Mouse (Mus musculus) adrenal gland, postnatal 36 days (tissue): ENCODE measurements at regions not wholly inside any gene's neighbourhood (a gene's known extent, or its start where the extent isn't known, plus 50 kb on each side); places are given as distances from the start of the nearest gene placed in this dataset.

ENCODE experiments used
- DNase-seq, 2 experiments: peaks; one replicate each; pipeline ENCODE4 v3.0.0; 2021; ENCODE audit warnings: mixed read lengths in 1 of 2

GRCm38 (mm10) chr14:25377900-25378716 is 80.9 kb upstream of the Zmiz1 start:
- peak; percentile 88 to 91 for DNase-seq

DNA sequence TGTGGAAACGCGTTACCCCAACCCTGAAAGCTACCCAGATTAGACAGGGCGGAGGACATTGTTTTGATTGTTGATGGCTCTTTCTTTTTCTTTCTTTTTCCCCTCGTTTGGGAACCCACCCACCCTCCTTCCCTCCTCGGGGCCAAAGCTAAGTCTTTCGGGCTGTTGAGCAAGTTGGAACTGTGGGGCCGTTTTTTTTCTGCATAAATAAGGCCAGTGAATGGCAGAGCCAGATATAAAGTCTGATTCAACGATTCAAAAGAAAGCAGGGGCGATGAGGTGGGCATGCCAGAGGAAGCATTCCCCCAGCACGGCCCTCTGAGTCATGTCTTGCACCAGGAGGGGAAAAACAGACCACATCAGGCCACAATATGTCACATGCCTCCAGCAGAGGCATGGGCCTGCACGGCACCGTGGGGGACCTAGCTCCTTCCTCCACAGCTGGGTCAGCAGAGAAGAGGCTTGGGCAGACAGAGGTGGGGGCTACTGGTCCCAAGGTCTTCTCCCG is 80.2 kb upstream of the Zmiz1 start:
- DNase-seq, result peak; percentile 44 to 59

- DNase-seq, result no peak
These were observed 75.7 kb upstream of the Zmiz1 start for GRCm38 (mm10) chr14:25383169-25383824.

DNA sequence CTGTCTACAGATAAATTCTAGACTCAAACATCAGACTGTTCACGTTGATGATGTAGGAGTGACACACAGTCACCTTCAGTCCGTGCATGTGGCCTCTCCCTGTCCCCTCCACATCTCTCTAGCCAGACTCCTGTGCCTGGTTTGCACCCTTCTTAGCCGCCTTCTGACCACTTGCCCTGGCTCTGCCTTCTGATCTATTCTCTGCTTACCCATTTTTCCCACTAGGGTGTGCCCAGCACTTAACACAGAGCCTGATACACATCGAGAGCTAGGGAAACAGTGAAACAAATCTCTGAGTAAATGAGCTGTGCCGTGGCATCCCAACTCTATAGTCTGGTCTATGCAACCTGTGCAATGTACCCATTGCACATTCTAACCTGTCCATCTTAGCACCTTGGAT is 73.3 kb upstream of the Zmiz1 start:
- DNase-seq, result no peak

DNA sequence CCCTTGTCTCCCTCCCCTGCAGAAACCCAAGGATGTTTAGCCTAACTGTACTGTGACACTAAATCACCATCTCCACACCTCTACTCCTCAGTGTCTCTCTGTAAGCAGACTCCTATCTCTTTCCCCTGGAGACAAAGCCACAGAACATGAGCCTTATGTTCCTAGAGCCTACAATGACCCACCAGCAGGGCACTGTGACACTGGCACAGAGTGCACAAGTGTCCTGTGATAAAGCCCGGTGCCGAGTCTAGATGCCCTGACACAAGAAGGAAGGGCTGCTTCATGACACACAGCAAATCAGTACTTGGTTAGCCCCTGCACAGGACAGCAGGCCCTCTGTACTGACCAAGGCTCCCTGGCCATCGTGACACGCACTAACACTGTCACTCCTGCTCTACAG is 71.2 kb upstream of the Zmiz1 start:
- no peak for DNase-seq

DNA sequence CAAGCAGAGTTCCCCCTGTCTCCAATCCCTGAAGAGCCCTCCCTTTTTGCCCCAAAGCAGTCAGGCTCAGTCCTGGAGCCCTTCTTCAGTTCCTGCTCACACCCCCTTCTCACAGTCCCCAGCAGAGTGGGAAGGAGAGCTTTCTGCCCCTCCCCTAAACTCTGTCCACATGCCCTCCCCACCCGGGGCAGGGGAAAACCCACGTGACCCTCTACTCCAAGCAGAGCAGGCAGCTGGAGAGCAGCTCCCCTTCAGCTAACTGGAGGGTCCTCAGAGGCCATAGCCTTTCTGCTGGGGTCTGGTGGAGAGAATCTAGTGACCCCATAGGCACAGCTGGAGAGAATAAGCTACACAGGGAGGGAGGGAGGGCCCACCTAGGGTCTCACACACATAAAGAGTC is 69.7 kb upstream of the Zmiz1 start:
- DNase-seq, result no peak

DNA sequence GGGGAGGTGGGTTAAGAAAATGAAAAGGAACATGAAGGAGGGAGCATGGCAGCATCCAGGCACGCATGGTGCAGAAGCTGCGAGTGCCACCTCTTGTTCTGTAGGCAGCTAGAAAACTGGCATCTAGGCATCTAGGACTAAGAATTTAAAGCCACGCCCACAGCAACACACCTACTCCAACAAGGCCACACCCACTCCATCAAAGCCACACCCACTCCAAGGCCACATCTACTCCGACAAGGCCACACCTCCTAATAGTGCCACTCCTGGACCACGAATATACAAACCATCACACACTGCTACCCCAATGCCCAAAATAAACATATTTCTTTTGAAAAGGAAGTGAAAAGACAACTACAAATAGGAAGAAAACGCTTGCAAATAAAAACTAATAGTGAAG is 66.6 kb upstream of the Zmiz1 start:
- no peak for DNase-seq

- DNase-seq, result no peak
These were observed 66.0 kb upstream of the Zmiz1 start for GRCm38 (mm10) chr14:25392940-25393339.

DNA sequence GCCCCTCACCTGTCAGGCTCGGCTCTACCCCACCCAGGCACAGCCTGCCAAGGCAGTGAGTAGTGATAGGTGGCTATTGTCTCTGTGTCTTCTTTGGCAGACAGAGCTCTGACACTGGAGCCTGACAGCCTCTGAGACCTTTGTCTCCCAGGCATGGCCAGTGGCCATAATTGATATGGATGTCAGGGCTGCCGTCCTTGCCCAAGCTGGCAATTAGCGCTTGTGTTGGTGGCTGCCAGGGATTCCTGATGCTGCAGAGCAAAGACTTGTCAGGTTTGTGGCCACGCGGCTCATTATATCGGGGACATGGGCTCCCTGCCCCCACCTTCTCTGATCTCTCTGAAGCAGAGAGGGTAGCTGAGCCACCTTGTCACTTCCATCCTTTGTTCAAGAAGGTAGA is 64.1 kb upstream of the Zmiz1 start:
- no peak for DNase-seq

DNA sequence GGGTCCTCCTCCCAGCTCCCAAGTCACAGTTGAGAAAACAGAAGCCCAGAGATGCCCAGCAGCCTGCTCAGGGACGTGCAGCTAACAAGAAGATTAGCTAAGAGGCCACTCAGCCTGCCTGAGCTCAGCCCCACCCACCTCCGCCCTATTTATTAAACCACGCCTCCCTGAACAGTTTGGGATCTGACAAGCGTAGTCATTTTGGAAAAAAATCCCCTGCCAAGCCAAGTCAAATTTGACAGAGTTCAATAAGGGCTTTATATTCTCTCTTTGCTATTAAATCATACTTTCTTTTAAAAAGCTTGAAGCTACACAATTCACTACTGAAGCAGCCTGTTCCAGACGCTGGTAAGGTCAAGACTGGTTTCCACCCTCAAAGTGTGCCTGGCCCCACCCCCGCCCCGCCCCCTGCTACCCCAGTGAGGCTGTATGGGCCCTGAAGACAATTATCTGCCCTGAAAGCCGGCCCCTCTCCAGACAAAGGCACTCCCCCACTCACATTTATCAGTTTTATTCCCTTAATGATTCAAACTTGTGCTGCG is 61.9 kb upstream of the Zmiz1 start:
- DNase-seq, result peak; percentile 83 to 85

- peak in 1 of 2 experiments; percentile 36 for DNase-seq
These were observed 61.2 kb upstream of the Zmiz1 start for GRCm38 (mm10) chr14:25397751-25398150.

- no peak for DNase-seq
These were observed 60.2 kb upstream of the Zmiz1 start for GRCm38 (mm10) chr14:25398745-25399144.

GRCm38 (mm10) chr14:25399286-25399685 is 59.7 kb upstream of the Zmiz1 start:
- no peak for DNase-seq

GRCm38 (mm10) chr14:25401104-25401963 is 57.7 kb upstream of the Zmiz1 start:
- no peak for DNase-seq

DNA sequence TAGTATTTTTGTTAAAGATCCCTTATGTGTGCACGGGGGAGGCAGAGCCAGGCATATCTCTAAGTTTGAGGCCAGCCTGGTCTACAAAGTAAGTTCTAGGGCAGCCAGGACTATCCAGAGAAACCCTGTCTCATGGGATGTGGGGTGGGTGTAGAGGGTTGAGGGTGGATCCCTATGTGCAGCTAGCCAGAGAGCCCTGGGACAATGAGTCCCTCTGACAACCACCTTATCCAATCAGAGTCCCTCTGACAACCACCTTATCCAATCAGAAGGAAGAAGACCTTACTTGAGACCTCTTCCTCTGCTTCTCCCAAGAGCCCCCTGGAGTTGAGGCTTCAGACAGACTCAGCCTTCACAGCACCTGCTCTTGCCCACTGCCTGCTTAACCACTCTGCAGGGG is 56.6 kb upstream of the Zmiz1 start:
- DNase-seq, result no peak

DNA sequence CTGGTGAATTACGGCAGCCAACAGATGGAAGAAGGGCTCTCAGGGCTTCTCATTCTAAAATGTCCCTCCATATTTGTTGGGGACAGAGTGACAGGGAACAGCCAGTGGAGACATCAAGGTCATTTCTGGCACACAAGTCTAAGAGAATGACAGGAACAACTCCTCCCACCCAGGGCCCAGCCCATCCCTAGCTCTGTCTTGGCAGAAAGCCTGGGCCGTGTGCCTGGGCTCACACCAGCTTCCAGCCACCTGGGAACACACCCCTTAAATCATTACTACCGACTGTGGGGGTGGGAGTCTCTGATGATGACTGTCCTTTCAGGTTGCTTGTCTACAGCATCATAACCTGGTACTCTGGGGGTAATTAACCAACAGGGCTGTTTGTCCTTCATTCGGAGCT is 53.8 kb upstream of the Zmiz1 start:
- DNase-seq, result peak; percentile 74 to 82

DNA sequence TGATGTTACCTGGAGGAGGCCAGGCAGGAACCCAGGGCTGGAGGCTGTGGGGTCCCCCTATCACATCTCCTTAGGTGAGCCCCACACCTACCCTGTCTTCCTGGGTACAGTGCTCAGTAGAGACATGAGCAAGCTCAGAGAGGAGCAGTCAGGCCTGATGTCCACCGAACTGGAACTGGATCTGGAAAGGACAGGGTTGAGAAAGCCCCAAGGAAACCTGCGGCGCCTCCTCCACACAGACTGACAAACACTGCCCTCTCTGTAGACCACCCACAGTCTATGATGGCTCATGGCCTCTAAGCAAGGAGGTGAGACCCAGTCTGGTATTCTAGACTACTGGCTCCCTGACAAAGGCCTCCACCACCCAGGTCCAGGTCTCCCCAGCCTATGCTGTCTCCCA is 52.9 kb upstream of the Zmiz1 start:
- DNase-seq, result no peak

DNA sequence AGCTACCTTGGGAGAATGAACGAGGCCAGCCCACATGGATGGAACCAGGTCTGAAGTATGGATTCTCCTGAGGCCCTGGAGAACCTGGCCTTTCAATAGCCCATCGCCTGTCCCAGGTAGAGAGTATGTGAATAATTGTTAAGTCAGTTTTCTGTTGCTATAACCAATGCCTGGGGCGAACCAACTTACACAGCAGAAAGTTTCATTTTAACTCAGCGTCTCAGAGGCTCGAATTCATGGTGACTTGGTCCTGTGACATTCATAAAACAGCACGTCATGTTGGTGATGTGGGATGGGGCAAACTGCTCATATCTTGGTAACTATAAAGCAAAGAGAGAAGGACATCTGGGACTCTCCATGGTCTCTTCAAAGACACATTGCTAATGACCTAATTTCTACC is 52.4 kb upstream of the Zmiz1 start:
- DNase-seq, result no peak

GRCm38 (mm10) chr14:25407111-25407510 is 51.9 kb upstream of the Zmiz1 start:
- peak in 1 of 2 experiments; percentile 36 for DNase-seq
